Mouse (Mus musculus): Measurements from ENCODE around the gene Sept9. TPM values are rescaled to one million over a fixed set of nuclear protein-coding genes. Genes with fewer than 3 reads are reported as not detected.
A peak's percentile ranks its signal among the peaks of the same experiment; 100 is the strongest.

Gene Sept9
- polyA plus RNA-seq, 1 experiment: 41.4 TPM

DNA sequence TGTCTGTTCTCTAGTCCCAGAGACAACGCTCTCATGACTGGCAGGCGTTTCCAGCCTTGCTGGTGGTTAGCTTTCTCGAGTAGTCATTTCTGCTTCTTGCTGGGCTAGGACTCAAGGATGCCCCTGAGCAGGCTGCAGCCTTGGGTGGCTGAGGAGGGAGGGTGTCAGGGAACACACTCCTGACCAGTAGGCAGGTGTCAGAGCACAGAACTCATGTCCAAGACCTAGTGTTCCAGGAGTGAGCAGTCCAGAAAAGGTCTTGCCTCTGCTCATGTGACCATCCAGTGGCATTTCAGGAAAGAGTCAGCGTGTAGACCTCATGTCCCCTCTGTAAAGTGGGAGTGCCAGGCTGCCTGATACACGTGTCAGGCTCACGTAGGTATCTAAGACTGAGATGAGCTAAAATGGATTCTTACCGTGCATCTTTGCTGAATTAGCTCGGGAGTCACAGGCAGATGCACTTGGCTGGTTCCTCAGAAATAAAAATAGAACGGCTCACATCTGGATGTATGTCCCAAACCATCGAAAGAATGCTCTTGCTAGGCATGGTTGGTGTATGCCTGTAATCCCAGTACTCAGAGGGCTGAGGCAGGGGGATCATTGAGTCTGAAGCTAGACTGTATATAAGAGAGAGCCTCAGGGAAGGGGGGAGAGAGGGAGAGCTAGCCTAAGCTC, 149.1 kb downstream of the Sept9 start:
- 53% methylated on average over 10 of the region's 10 CpGs for WGBS
- H3K4me1 ChIP-seq (ENCODE audit: control insufficient read depth, insufficient read depth, low read length): peaks cover 13% of the 10 kb centered on the region
- TF ChIP-seq CTCF (IDR thresholded peaks at IDR 0.05; ENCODE audit: insufficient read depth, low read length): no peak
- TF ChIP-seq POLR2A (IDR thresholded peaks at IDR 0.05; ENCODE audit: borderline replicate concordance, extremely low read depth, low read depth, low read length): no peak
- DNase-seq: no peak
- no peak overlapping the region for H3K4me3 ChIP-seq (replicated peaks; ENCODE audit: extremely low read depth, low read depth, low read length)

DNA sequence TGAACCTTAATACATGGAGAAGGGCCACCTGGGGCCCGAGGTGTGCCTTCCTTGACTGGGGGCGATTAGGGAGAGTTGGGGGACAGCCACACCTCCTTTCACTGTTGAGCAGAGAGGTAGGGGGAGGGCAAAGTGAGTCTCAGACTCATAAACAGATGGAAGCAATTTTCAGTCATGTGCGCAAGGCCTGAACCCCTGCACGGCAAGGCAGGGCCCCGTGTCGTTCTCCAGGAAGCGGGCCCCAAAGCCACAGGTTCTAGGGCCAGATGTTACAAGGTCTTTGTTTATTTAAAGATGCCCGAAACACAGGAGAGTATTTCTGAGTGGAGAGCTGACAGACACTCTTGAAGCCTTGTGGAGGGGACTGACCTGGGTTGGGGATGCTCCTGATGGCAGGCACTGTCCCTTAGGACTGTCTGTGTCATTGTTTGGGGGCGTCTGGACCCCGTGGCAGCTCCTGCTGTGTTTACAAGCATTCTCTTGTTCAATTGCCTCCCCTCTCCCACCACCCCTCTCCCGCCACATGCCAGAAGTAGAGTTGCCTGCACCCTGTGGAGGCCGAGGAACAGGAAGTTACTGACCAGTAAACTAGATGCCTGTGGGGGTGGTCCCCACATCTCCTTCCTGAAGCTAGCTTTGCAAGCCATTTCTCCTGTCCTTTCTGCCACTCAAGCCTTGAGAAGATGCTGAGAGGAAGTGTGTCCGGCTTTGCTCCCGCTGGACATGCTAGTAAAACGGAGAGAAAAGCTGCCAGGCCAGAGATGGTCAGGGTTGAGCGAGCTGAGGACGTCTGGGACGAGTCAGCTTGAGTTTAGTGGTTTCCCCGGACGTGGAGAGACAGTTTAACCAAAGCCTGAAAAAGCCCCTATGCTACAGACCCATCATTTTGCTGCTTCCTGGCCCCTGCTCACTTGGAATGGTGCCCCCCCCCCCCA, 150.2 kb downstream of the Sept9 start:
- Histone ChIP-seq H3K4me1 (ENCODE audit: control insufficient read depth, insufficient read depth, low read length) (peaks cover 13% of the 10 kb centered on the region), H3K4me3 (replicated peaks; ENCODE audit: extremely low read depth, low read depth, low read length) (no peak overlapping the region)
- no peak for DNase-seq
- TF ChIP-seq CTCF (IDR thresholded peaks at IDR 0.05; ENCODE audit: insufficient read depth, low read length): no peak
- TF ChIP-seq POLR2A (IDR thresholded peaks at IDR 0.05; ENCODE audit: borderline replicate concordance, extremely low read depth, low read depth, low read length): no peak
- 45% methylated on average over 20 of the region's 20 CpGs for WGBS

DNA sequence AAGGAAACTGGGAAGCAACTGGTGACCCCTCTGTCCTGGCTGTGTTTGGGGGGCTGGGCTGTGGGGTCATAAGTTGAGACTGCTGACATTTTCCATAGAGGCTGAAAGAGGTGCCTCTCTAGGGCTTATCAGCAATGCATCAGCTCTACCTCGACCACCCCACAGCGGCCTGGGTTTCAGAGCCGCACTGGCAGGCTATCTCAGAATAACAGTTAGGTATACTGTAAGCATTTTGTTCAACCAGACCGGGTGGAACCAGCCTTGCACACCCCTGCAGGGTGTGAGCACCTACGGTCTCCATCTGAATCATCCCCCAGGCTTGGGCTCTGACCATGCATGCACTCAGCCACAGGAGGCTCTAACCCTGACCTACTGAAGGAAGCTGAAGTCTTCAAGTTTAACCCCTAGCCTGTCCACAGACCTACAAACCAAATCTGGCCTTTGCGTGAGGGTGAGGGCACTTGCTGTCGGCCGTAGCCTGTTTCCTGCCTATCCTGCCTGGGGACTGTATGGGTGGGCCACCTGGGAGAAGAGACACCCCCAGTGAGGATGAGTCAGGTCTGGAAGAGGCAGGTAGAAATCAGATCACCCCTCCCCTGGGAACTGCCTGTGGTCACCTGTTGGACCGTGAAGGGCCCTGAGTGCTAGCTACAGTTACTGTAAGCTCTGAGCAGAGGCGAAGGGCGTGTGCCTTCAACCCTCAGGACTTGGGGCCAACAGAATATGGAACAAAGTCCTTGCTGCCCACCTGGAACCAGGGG, 151.2 kb downstream of the Sept9 start:
- DNase-seq: no peak
- 78% methylated on average over 11 of the region's 11 CpGs for WGBS
- no peak overlapping the region for H3K4me3 ChIP-seq (replicated peaks; ENCODE audit: extremely low read depth, low read depth, low read length)
- H3K4me1 ChIP-seq (ENCODE audit: control insufficient read depth, insufficient read depth, low read length): peaks cover 9% of the 10 kb centered on the region
- no peak for TF ChIP-seq CTCF (IDR thresholded peaks at IDR 0.05; ENCODE audit: insufficient read depth, low read length)
- no peak for TF ChIP-seq POLR2A (IDR thresholded peaks at IDR 0.05; ENCODE audit: borderline replicate concordance, extremely low read depth, low read depth, low read length)

DNA sequence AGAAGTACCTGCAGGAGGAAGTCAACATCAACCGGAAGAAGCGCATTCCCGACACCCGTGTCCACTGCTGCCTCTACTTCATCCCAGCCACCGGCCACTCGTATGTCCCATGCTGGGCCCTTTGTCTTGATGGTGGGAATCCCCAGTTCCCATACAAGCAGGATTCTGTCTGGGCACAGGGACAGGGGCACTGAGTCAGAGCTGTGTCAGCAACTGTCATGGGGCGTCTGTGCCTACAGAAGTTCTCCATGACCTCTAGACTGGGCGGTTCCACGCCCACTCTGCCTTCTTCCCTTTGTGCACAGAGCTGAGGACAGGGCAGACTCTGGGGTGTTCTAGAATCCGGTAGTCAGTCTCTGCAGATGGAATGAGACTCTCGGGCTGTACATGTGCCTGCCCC, 153.7 kb downstream of the Sept9 start:
- 77% methylated on average over 11 of the region's 11 CpGs for WGBS
- no peak for DNase-seq
- TF ChIP-seq POLR2A (IDR thresholded peaks at IDR 0.05; ENCODE audit: borderline replicate concordance, extremely low read depth, low read depth, low read length) (no peak), CTCF (IDR thresholded peaks at IDR 0.05; ENCODE audit: insufficient read depth, low read length) (no peak)
- Histone ChIP-seq H3K4me1 (ENCODE audit: control insufficient read depth, insufficient read depth, low read length) (peaks cover 9% of the 10 kb centered on the region), H3K4me3 (replicated peaks; ENCODE audit: extremely low read depth, low read depth, low read length) (no peak overlapping the region)

DNA sequence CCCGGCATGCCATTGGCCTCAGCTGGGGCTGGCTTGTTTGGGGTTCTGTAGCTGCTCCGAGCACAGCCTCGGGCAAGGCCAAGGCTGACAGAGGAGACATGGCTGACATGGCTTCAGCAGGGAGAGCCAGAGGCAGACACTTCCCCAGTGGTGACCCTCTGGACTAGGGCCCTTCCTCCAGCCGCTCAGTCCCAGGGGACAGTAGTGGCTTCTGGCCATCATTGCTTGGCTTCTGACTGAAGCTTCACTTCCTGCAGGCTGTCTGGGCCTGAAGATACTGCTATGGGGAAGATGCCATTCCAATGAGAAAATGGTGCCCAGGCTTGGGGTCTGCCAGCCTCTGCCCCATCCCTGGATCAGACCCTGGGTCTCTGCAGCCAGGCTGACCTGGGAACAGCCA, 154.6 kb downstream of the Sept9 start:
- no peak for DNase-seq
- Histone ChIP-seq H3K4me3 (replicated peaks; ENCODE audit: extremely low read depth, low read depth, low read length) (no peak overlapping the region), H3K4me1 (ENCODE audit: control insufficient read depth, insufficient read depth, low read length) (0 out of 2 replicates have a peak, but pooled peaks cover 4% of the 10 kb centered on the region)
- 84% methylated on average over 4 of the region's 4 CpGs for WGBS
- TF ChIP-seq CTCF (IDR thresholded peaks at IDR 0.05; ENCODE audit: insufficient read depth, low read length): no peak
- TF ChIP-seq POLR2A (IDR thresholded peaks at IDR 0.05; ENCODE audit: borderline replicate concordance, extremely low read depth, low read depth, low read length): no peak

DNA sequence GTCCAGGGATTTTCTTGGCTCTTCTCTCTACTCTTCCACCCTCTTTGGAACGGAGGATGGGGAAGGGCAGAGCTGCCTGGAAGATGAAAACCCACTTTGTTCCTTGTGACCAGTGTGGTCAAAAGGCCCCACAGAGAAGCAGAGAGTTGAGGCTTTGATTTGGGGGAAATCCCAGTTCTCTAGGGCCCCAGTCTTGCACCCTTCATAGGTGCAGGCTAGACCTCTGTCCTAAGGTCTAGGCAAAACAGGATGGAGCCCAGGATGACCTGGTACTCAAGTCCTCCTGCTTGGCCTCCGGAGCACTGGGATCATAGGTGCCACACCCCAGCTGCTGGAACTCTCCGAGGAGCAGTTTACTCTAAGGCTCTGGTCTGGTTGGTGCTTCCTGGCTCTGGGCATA, 157.5 kb downstream of the Sept9 start:
- WGBS: 59% methylated on average over 3 of the region's 3 CpGs
- Histone ChIP-seq H3K4me3 (replicated peaks; ENCODE audit: extremely low read depth, low read depth, low read length) (no peak overlapping the region), H3K4me1 (ENCODE audit: control insufficient read depth, insufficient read depth, low read length) (no peaks in the 10 kb centered on the region)
- TF ChIP-seq POLR2A (IDR thresholded peaks at IDR 0.05; ENCODE audit: borderline replicate concordance, extremely low read depth, low read depth, low read length): no peak
- no peak for TF ChIP-seq CTCF (IDR thresholded peaks at IDR 0.05; ENCODE audit: insufficient read depth, low read length)
- no peak for DNase-seq

DNA sequence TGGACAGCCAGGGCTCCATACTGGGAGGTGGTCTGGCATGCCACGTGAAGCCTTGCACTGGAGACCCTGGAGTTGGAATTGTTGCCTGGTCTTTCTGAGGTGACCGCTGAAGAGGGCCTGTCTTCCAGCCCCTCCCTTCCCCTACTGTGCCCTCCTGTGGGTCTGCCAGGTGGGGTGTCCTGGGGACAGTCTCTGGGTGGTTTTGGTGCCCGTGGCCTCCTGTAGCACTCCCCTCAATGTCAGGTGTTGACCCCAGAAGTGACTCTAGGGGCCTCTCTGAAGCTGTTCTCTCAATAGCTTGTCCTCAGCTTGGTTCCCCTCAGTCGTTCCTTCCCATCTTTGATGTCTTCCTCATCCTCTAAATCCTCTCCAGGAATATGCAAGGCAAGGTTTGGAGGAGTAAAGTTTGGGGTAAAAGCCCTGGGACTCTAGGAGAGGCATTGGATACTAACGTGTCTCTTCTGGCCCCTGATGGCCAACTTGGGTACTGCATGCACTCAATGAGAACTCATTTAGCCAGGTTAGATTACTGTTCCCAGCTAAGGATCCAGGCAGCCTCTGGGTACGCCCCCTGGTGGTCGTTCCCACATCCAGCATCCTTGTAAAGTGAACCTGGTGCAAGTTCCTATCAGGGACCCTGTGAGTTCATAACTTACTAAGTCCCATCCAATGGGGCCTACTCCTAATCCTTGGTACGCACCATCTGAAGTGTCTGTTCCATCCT, 158.6 kb downstream of the Sept9 start:
- 43% methylated on average over 8 of the region's 8 CpGs for WGBS
- peak; percentile 96 for TF ChIP-seq CTCF (IDR thresholded peaks at IDR 0.05; ENCODE audit: insufficient read depth, low read length)
- no peak for TF ChIP-seq POLR2A (IDR thresholded peaks at IDR 0.05; ENCODE audit: borderline replicate concordance, extremely low read depth, low read depth, low read length)

DNA sequence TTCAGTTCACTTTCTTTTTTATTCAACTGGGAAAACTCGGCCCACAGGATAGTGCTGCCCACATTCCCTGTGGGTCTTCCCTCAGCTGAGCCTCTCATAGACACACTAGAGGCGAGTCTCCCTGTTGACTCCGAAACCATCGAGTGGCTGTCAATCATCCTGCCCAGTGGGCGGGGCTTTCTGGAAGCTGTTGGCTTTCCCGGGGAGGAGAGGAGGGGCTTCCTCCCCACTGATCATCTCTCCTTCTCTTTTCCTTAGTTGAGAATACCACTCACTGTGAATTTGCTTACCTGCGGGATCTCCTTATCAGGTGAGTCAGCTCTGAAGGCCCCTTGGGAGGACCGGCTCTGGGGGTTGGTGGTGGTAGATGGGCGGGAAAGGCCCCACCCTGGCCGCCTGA, 159.7 kb downstream of the Sept9 start:
- H3K4me3 ChIP-seq (replicated peaks; ENCODE audit: extremely low read depth, low read depth, low read length): no peak overlapping the region
- no peak for DNase-seq
- WGBS: 74% methylated on average over 10 of the region's 10 CpGs
- H3K4me1 ChIP-seq (ENCODE audit: control insufficient read depth, insufficient read depth, low read length): no peaks in the 10 kb centered on the region
- TF ChIP-seq CTCF (IDR thresholded peaks at IDR 0.05; ENCODE audit: insufficient read depth, low read length): no peak
- no peak for TF ChIP-seq POLR2A (IDR thresholded peaks at IDR 0.05; ENCODE audit: borderline replicate concordance, extremely low read depth, low read depth, low read length)

More for the DNA sequence above, 158.6 kb downstream of the Sept9 start:
- Histone ChIP-seq H3K4me1 (ENCODE audit: control insufficient read depth, insufficient read depth, low read length) (no peaks in the 10 kb centered on the region), H3K4me3 (replicated peaks; ENCODE audit: extremely low read depth, low read depth, low read length) (no peak overlapping the region)
- DNase-seq: peak; percentile 93

DNA sequence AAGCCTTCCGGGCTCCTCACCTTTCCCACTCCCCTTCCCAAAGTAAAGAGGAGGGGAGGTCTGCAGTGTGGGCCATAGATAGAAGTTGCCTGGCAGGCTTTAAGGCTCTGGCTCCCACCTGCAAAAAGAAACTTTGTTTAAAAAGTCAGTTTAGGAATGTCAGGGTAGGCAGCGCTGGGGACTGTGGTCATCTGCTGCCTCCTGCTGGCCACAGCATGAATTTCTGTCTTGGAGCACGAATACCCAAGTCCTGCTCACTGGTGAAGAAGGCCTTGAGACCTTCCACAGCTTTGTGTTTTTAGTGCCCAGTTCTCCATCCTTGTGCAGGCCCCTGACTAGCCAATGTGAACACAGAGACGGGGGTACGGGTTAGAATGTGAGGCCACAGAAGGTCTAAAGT, 160.4 kb downstream of the Sept9 start:
- H3K4me1 ChIP-seq (ENCODE audit: control insufficient read depth, insufficient read depth, low read length): no peaks in the 10 kb centered on the region
- peak; percentile 99 for TF ChIP-seq CTCF (IDR thresholded peaks at IDR 0.05; ENCODE audit: insufficient read depth, low read length)
- no peak for TF ChIP-seq POLR2A (IDR thresholded peaks at IDR 0.05; ENCODE audit: borderline replicate concordance, extremely low read depth, low read depth, low read length)
- peak; percentile 71 for DNase-seq
- H3K4me3 ChIP-seq (replicated peaks; ENCODE audit: extremely low read depth, low read depth, low read length): no peak overlapping the region
- WGBS: 59% methylated on average over 5 of the region's 5 CpGs

Measured in lung, adult 2 months (tissue).